Mouse (Mus musculus): ENCODE measurements around the gene Cbfa2t3. TPM values are rescaled to one million over a fixed set of nuclear protein-coding genes. Genes with fewer than 3 reads are reported as not detected.

Cbfa2t3 gene
- 10 to 100 TPM; 55.4 to 70.3 TPM for total RNA-seq (2023)

DNA sequence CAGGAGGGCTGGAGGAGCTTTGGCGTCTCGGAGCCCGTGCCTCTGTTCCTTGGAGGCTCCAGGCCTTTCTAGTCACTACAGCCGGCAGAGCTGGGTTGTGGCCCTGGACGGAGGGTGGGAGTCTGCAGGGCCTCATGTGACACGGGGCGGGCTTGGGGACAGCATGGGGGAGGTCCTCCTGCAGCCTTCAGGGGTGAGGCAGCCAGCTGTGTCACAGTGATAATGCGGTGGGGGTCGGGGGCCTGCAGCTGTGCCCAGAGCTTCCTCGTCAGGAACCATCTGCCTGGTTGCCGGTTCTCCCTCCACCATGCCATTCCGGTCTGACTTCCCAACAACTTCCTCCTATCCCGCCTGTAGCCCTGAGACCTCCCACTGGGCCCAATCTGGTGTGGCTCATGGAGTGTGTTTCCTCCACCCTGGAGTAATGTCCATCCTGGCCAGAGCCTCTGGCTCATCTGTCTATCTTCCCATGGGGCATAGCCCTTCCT lies at the start of gene Cbfa2t3:
TSS of gene Cbfa2t3 (minus strand) at position 105 of the 488 bp plus-strand sequence.

DNA sequence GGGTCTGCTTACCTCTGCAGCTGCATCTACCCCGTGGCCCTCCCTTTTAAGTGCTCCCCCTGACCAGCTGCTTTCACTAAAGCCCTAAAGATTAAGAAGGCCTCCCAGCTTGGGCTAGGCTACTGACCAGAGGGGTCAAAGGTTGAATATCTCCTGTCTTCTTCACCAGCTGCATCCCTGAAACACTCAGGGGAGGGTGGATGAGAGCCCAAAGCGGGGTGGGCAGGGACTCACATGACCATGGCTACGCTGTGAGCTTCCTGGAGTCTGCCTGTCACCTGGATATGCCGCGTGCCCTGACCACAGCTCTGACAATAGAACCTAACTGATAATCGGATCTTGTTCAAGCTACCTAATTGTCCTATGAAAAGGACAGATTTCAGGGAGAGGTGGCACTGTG lies 76.2 kb downstream of the Cbfa2t3 start, which contains the start of gene Pabpn1l:
TSS of gene Pabpn1l (minus strand) at position 13 of the 400 bp plus-strand sequence.

DNA sequence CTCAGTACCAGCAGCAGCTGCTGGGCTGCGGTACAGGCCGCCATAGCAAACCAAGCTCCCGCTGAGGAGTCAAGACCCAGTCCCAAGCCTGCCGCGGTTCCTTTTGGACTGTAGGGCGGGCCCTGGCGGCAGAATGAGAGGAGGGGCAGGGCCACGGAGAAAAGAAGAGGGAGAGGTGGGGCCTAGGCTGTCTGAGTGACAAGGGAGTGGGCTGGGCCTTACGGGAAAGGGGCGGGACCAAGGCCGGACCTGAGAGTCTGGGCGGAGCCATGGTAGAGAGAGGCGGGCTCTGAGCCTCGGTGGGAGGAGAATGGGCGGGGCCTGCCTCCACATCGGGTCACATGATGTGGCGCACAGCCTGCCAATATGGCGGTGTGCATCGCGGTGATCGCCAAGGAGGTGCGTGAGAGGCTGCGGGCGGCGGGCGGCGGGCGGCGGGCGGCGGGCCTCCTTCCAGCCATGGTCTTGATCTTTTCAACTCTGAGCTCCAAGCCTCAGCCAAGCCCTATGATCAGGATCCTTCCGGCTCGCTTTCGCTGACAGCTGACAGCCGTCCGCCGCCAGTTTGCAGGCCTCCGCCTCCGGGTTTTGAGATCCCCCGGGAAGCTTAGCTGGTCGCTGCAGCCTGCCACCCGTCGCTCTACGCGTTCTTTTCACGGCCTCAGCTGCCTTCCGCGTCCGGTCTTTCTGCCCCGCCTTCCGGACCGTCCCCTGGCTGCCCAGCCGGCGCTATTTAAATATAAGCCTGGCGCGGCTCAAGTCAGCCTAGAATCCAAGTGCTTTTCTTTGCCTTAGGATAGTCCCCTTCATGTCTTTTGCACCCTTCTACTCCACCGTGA lies 87.4 kb downstream of the Cbfa2t3 start, which contains the start of the genes Galns and Trappc2l:
TSS of gene Galns (minus strand) at position 169 of the 839 bp plus-strand sequence.
TSS of gene Trappc2l (plus strand) at position 346 of the 839 bp plus-strand sequence.

DNA sequence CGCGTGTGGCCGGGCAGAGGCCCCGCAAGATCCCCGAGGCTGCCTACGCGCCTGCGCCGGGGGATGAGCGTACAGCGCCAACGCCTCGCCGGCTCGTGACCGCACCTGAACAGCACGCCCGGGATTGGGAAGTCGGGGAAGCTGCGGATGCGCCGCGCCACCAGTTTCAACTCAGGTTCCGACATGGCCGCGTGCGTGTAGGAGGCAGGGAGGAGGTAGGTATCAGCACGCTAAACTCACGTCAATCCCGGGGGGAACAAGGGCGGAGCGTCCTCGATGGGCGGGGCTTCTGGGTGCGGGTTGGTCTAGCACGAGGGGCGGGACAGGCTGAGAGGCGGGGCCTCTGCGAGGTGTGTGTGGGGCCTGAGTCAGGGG lies 122.3 kb downstream of the Cbfa2t3 start, which contains the start of gene Aprt:
TSS of gene Aprt (minus strand) at position 262 of the 375 bp plus-strand sequence.

Other genes starting within 250 kb of the Cbfa2t3 start
- gene Snai3, start 238.4 kb downstream of the Cbfa2t3 start, total RNA-seq (2023) = 1 to 10 TPM in 1 of 2 experiments, under 1 TPM in 1; 0.87 to 2.5 TPM
- gene Rnf166, start 223.0 kb downstream of the Cbfa2t3 start, total RNA-seq (2023) = 10 to 100 TPM; 40.6 to 41.7 TPM
- 10 to 100 TPM; 66.0 to 71.3 TPM for gene Ctu2, start 223.0 kb downstream of the Cbfa2t3 start, total RNA-seq (2023)
- 10 to 100 TPM; 51.2 to 62.3 TPM for gene Piezo1, start 147.8 kb downstream of the Cbfa2t3 start, total RNA-seq (2023)
- 100 to 1,000 TPM; 117 to 146 TPM for gene Cdt1, start 131.1 kb downstream of the Cbfa2t3 start, total RNA-seq (2023)
- gene Aprt, start 122.2 kb downstream of the Cbfa2t3 start, total RNA-seq (2023) = 10 to 100 TPM; 77.0 to 79.4 TPM
- 10 to 100 TPM; 25.3 to 35.9 TPM for gene Galns, start 87.6 kb downstream of the Cbfa2t3 start, total RNA-seq (2023)
- gene Trappc2l, start 87.5 kb downstream of the Cbfa2t3 start, total RNA-seq (2023) = 10 to 100 TPM; 48.5 to 58.9 TPM
- under 1 TPM in 1 of 2 experiments, not detected in 1; 0.64 TPM for gene Pabpn1l, start 76.4 kb downstream of the Cbfa2t3 start, total RNA-seq (2023)
- gene Acsf3, start 76.4 kb upstream of the Cbfa2t3 start, total RNA-seq (2023) = 10 to 100 TPM; 15.6 to 21.9 TPM
- not detected for gene Cdh15, start 148.9 kb upstream of the Cbfa2t3 start, total RNA-seq (2023)